Mouse (Mus musculus): ENCODE data around the gene Morc4. TPM values are rescaled to one million over a fixed set of nuclear protein-coding genes. Genes with fewer than 3 reads are reported as not detected.

The Morc4 gene
- total RNA-seq, 2 experiments from 2014 or later: 6.4 to 15.8 TPM

Other genes starting within 250 kb of the Morc4 start
- 1 to 10 TPM; 7.1 to 9.4 TPM for gene Tbc1d8b, start 186.7 kb downstream of the Morc4 start, total RNA-seq (2021)
- gene Gm15013, start 157.2 kb downstream of the Morc4 start, total RNA-seq (2021): not detected
- not detected for gene Ripply1, start 89.3 kb downstream of the Morc4 start, total RNA-seq (2021)
- under 1 TPM in 1 of 2 experiments, not detected in 1; 0.66 TPM for gene Cldn2, start 70.8 kb downstream of the Morc4 start, total RNA-seq (2021)
- gene Rbm41, start 126.9 kb upstream of the Morc4 start, total RNA-seq (2021): 1 to 10 TPM; 5.0 to 7.2 TPM
- gene Nup62cl, start 191.0 kb upstream of the Morc4 start, total RNA-seq (2021): 10 to 100 TPM in 1 of 2 experiments, 1 to 10 TPM in 1; 5.5 to 13.4 TPM
- gene Pih1h3b, start 191.2 kb upstream of the Morc4 start, total RNA-seq (2021): not detected

All from adrenal gland, adult 18-20 months (tissue).